In genomic region chr3:9520051-9520727, GRCm38 (mm10) we compare ENCODE assay signal across 8 mouse cellular contexts.
DNase-seq lines count a peak whose midpoint lies in the region; ATAC-seq lines count a peak whose summit lies in the region.

No protein-coding gene starts in this region.

- H3K4me2 ChIP-seq in intestine, embryonic 14.5 days (ENCODE audit: low read length) = peak overlapping the region; percentile 33

- ATAC-seq in activated CD4-positive, CD25-positive, alpha-beta regulatory T cell, adult 4 months = peak; percentile 43
- ATAC-seq in granulocyte monocyte progenitor cell, adult 5-6 weeks (replicated peaks; ENCODE audit: poor library complexity, severe bottlenecking) = peak; percentile 24
- peak; percentile 80 for ATAC-seq in intestine, embryonic 14.5 days (replicated peaks; ENCODE audit: low FRiP score, low TSS enrichment, low read depth)
- no peak for ATAC-seq in erythroblast, adult 5-6 weeks (replicated peaks; ENCODE audit: low FRiP score, poor library complexity, severe bottlenecking)

- peak overlapping the region; percentile 17; the same call in 1 of the 2 replicates for H3K9ac ChIP-seq in intestine, embryonic 14.5 days (ENCODE audit: low read length)

- H3K27me3 ChIP-seq in intestine, embryonic 14.5 days (replicated peaks; ENCODE audit: control insufficient read depth, insufficient read depth, low read length) = no peaks in the 10 kb centered on the region

- H3K4me1 ChIP-seq in intestine, embryonic 14.5 days (replicated peaks; ENCODE audit: control insufficient read depth, insufficient read depth, low read length) = peaks cover 36% of the 10 kb centered on the region

- H3K9me3 ChIP-seq in intestine, embryonic 14.5 days (ENCODE audit: control insufficient read depth, low read length) = no peaks in the 10 kb centered on the region

- WGBS in intestine, embryonic 14.5 days = 10% methylated on average over 17 of the region's 17 CpGs

- peak overlapping the region; percentile 69 for H3K27ac ChIP-seq in intestine, embryonic 14.5 days (ENCODE audit: low read depth)

- DNase-seq in embryo, embryonic 10 days (ENCODE audit: low spot score) = peak; percentile 64
- peak; percentile 79 for DNase-seq in intestine, embryonic 14.5 days (ENCODE audit: low spot score)
- peak; percentile 59 to 74 for DNase-seq in left cerebral cortex, adult 18-20 months (ENCODE audit: low spot score in 2 of 2)
- DNase-seq in lung, postnatal 25 days (ENCODE audit: low spot score) = peak; percentile 86
- peak; percentile 85 to 89 for DNase-seq in right cerebral cortex, postnatal 10 days (ENCODE audit: low spot score in 2 of 2)

- H3K36me3 ChIP-seq in intestine, embryonic 14.5 days (ENCODE audit: control insufficient read depth, insufficient read depth, low read length) = no peaks in the 10 kb centered on the region

- H3K4me3 ChIP-seq in intestine, embryonic 14.5 days (ENCODE audit: low read depth, low read length) = no peak overlapping the region
